Mouse (Mus musculus): ENCODE measurements around the gene Pkd2.

GRCm38 (mm10) chr5:104480367-104480766 is 21.1 kb downstream of the Pkd2 start:
- no peak for TF ChIP-seq EP300 (IDR thresholded peaks at IDR 0.05)
- no peak for TF ChIP-seq CTCF (IDR thresholded peaks at IDR 0.05)

Data from lung, postnatal 0 days (tissue).